Mouse (Mus musculus) brown adipose tissue, adult 24 weeks (tissue): ENCODE measurements around the gene Ube2t. TPM values are rescaled to one million over a fixed set of nuclear protein-coding genes. Genes with fewer than 3 reads are reported as not detected.

Experiments used
- H3K27ac ChIP-seq: fragments of 200-500 bp; replicated peaks from 2 replicates; pipeline ENCODE4 v1.5.1; 2012; ENCODE audit warnings: low read depth, mild to moderate bottlenecking, low read length
- H3K4me1 ChIP-seq: fragments of 200-500 bp; 2 replicates; pipeline ENCODE4 v1.6.1; 2012; ENCODE audit warnings: low read length, mixed read lengths; ENCODE audit not compliant: control insufficient read depth, insufficient read depth, insufficient read length
- H3K4me3 ChIP-seq: fragments of 200-500 bp; 2 replicates; pipeline ENCODE4 v1.5.1; 2012; ENCODE audit warnings: low read depth, mild to moderate bottlenecking, low read length, moderate library complexity; ENCODE audit not compliant: insufficient read depth
- polyA plus RNA-seq: library from polyadenylated mRNA; stranded (reverse); fragments of >200 nt; gene quantifications from 2 replicates; pipeline ENCODE4 v1.2.4, GENCODE M21; 2012; ENCODE audit not compliant: missing spikeins, insufficient read depth, insufficient read length

Ube2t gene
- polyA plus RNA-seq, 1 experiment = not detected

DNA sequence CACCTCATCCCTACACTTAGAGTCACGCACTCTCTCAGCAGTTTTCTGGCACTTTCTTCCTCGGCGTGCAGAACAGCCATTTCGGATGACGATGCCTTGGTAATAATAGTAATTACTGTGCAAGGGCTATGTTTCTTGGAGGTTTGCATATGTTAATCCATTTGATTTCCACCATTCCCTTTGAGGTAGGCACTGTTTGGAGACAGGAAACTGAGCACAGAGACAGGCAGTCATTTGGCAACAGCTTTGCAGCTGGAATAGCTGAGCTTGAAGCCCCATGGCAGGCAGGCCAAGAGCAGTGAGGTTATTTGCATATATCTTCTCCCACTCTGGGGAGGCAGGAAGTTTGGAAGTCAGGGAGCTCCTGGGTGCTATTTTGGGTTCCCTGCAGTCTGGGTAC is 49.5 kb downstream of the Ube2t start:
- H3K4me1 ChIP-seq = no peaks in the 10 kb centered on the region
- no peak overlapping the region for H3K27ac ChIP-seq
- no peak overlapping the region for H3K4me3 ChIP-seq

- Histone ChIP-seq H3K4me1 (peaks cover 4% of the 10 kb centered on the region; the same call in 1 of the 2 replicates), H3K27ac (no peak overlapping the region), H3K4me3 (no peak overlapping the region)
Observed at GRCm38 (mm10) chr1:135012472-135012871, 50.1 kb downstream of the Ube2t start.

DNA sequence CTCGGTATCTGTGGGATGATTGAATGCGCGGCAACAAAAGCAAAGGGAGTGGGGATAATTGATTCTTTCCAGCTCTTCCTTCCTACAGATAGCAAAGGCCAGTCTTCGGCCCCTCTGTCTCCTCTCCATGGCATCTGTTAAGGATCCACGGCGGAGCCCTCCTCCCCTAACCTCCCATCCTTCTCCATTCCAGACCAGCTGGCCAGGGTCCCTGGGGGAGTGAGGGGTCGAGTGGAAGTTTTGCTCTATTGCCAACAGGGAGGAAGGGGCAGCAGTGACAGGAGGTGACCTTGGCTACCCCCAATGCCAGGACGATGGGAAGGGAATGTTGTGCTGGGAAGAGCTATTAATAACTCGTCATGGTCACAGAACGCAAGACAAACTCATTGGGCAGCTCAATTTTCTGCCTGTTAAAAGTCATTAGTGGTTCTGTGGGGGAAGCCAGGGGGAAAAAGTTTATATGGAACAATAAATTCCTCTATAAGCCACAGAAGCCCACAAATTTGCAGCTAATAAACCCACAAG is 52.6 kb downstream of the Ube2t start:
- H3K27ac ChIP-seq = no peak overlapping the region
- no peak overlapping the region for H3K4me3 ChIP-seq
- H3K4me1 ChIP-seq = peaks cover 7% of the 10 kb centered on the region

- Histone ChIP-seq H3K27ac (no peak overlapping the region), H3K4me3 (no peak overlapping the region), H3K4me1 (peaks cover 7% of the 10 kb centered on the region)
Observed at GRCm38 (mm10) chr1:135016907-135017655, 54.7 kb downstream of the Ube2t start.

DNA sequence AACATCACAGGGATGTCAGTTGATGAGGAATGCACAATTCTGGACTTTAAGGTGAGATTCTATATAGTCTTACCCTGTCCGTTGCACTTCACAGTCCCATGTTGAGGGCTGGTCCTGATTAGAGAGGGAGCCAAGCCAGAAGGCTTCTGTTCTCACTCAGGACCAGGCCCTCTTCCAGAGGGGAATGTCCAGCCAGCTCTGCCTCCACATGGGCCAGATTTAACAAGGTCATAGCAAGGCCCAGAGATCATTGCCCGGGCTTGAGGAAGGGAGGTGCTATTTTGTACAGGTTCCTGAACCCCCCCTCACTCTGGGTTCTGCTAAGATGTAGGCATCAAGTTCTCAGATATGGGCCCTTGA is 55.3 kb downstream of the Ube2t start:
- H3K27ac ChIP-seq = no peak overlapping the region
- H3K4me1 ChIP-seq = peaks cover 7% of the 10 kb centered on the region

DNA sequence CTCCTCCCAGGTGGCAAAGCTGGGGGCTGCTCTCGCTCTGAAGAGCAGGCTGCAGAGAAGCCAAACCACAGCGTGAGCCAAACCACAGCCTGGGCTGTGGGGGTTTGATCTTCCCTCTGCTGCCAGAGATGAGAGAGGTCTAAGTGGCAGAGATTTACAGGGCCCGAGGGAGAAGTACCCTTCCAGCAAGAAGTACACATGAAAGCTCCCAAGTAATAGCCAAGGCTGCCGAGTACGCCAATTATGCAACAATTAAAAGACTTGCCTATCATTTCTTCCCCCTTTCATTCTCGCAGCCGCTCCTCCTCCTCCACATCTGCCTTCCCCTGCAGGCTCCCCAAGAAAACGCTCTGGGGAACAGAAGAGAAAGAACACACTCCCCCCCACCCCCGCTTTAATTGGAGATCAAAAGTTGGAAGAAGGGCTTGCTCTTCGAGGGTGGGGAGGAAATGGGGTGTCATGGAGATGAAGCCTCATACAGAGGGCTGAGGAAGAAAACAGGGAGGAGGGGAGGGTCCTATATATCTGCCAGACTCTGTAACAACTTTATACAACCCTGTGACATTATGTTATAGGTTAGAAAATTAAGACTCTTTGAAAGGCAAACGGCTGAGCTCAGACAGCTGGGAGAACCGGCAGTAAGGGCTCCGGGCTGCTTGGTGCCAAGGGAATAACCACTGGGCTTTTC is 56.9 kb downstream of the Ube2t start:
- Histone ChIP-seq H3K27ac (no peak overlapping the region), H3K4me1 (peaks cover 7% of the 10 kb centered on the region), H3K4me3 (no peak overlapping the region)

More for the DNA sequence above, 55.3 kb downstream of the Ube2t start:
- H3K4me3 ChIP-seq = no peak overlapping the region

DNA sequence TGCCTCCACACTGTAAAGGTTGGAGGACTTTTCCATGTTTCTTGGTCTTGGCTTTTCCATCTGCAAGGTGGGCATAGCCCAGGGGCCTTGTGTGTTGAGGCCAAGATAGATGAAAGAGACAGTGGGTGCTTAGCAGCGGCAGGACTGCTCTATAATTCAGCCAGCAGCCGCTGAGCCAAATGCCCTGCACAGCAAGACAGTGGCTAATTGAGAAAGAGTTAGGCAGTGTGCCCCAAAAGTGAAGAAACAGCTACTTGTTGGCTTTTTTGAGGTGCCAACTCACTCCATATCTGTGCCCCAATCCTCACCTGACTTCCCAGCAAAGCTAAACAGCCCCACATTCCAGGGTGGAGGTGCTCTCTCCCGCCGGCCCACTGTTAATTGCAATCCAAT is 57.4 kb downstream of the Ube2t start:
- H3K4me1 ChIP-seq = peaks cover 7% of the 10 kb centered on the region
- H3K4me3 ChIP-seq = no peak overlapping the region
- no peak overlapping the region for H3K27ac ChIP-seq

DNA sequence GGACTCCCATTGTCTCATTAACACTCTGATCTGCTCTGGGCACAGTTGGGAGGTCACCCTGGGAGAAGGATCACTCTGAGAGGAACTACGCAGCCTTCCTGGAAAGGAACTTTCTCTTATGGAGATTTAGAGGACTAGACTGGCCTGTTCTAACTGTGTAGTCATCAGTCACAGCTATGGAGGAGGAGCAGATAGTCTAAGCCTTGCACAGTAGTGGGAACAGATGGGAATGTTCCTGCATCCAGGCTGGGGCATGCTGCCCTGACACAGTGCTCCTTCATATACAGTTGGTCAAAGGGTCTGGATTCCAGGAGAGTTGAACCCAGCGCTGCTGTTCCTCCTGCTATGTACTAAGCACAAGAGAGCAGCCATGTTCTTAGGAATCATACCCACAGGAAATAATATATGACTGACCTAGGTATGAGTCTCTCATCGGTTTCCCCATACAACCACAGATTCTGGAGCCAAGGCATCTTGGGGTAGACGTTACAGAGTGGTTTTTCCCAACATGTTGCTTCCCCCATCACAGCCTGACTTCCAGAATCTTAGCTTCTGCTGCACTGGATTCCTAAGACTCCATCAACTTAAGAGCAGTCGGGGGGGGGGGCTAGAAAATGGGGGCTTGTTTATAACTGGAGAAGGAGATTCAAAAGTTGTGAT is 58.0 kb downstream of the Ube2t start:
- peaks cover 7% of the 10 kb centered on the region for H3K4me1 ChIP-seq
- H3K4me3 ChIP-seq = no peak overlapping the region
- no peak overlapping the region for H3K27ac ChIP-seq

DNA sequence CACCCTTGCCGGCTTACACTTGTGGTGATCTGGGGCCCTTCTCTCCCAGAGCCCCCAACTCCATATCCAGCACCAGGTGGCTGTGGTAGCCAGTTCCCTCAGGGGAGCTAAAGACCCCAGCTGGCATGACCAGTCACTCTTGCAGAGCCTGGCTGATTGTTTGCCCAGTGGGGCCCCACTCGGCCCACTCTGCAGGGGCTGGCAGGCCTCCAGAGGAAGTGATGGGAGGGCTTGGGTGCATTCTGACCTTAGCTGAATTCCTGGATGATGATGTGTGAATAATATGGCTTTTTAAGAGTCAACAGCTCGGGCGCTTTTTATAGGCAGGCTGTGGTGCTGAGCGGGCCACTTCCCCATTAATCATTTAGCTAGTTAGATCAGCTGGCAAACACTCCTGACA is 58.6 kb downstream of the Ube2t start:
- peaks cover 7% of the 10 kb centered on the region for H3K4me1 ChIP-seq
- no peak overlapping the region for H3K4me3 ChIP-seq
- no peak overlapping the region for H3K27ac ChIP-seq

GRCm38 (mm10) chr1:135021936-135022335 is 59.6 kb downstream of the Ube2t start:
- H3K4me1 ChIP-seq = peaks cover 7% of the 10 kb centered on the region
- no peak overlapping the region for H3K4me3 ChIP-seq
- no peak overlapping the region for H3K27ac ChIP-seq

DNA sequence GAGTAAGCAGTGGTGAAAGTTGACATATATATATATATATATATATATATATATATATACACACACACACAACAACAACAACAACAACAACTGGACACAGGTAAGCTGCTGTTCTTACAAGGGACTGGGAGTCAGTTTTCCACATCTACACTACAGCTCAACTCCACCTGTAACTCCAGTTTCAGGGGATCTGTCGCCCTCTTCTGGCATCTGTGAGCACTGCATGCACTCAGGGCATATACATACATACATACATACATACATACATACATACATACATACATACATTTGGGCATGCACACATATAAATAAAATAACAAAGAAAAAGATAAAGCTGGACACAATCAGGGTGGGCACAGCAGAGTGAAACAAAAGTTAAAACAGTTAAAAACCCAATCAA is 61.2 kb downstream of the Ube2t start:
- H3K27ac ChIP-seq = no peak overlapping the region
- H3K4me3 ChIP-seq = no peak overlapping the region
- peaks cover 3% of the 10 kb centered on the region; the same call in 1 of the 2 replicates for H3K4me1 ChIP-seq

Other genes starting within 250 kb of the Ube2t start
- gene Ppp1r12b, start 6.6 kb upstream of the Ube2t start, polyA plus RNA-seq = 4.8 and 6.5 TPM in 2 replicates
- gene Lgr6, start 142.7 kb downstream of the Ube2t start, polyA plus RNA-seq = 21.2 and 21.5 TPM in 2 replicates
- gene Ptpn7, start 170.1 kb downstream of the Ube2t start, polyA plus RNA-seq = 0.58 and 0.79 TPM in 2 replicates
- 30.3 and 32.7 TPM in 2 replicates for gene Arl8a, start 184.3 kb downstream of the Ube2t start, polyA plus RNA-seq
- not detected in 2 replicates for gene Gpr37l1, start 205.1 kb downstream of the Ube2t start, polyA plus RNA-seq